Mouse (Mus musculus) cerebellum, adult 2 months (tissue): Measurements from ENCODE around the gene Eps8l2. TPM values are rescaled to one million over a fixed set of nuclear protein-coding genes. Genes with fewer than 3 reads are reported as not detected.

Experiments used
- DNase-seq, 2 experiments: peaks; one replicate each; pipeline ENCODE4 v3.0.0; 2021
- H3K27ac ChIP-seq: fragments of 200-500 bp; 2 replicates; pipeline ENCODE4 v1.5.1; 2012; ENCODE audit warnings: low read length, control low read depth, inconsistent platforms; ENCODE audit not compliant: insufficient read depth
- H3K27me3 ChIP-seq: fragments of 200-500 bp; 2 replicates; pipeline ENCODE4 v1.6.1; 2012; ENCODE audit warnings: inconsistent platforms, mild to moderate bottlenecking, low read length, moderate library complexity; ENCODE audit not compliant: control insufficient read depth, insufficient read depth
- H3K4me1 ChIP-seq: fragments of 200-500 bp; 2 replicates; pipeline ENCODE4 v1.6.1; 2011; ENCODE audit warnings: low read length; ENCODE audit not compliant: control insufficient read depth, insufficient read depth
- H3K4me3 ChIP-seq: fragments of 200-500 bp; replicated peaks from 2 replicates; pipeline ENCODE3; 2011; ENCODE audit warnings: mild to moderate bottlenecking, low read depth, low read length, control low read depth; ENCODE audit not compliant: insufficient read depth
- CTCF ChIP-seq: fragments of 200-500 bp; IDR thresholded peaks from 2 replicates; pipeline ENCODE4 v1.5.1; 2011; ENCODE audit warnings: low read depth, mild to moderate bottlenecking, control low read depth, low read length, moderate library complexity, borderline replicate concordance; ENCODE audit not compliant: insufficient read depth
- POLR2A ChIP-seq: fragments of 200-500 bp; IDR thresholded peaks from 2 replicates; pipeline ENCODE4 v1.6.1; 2011; ENCODE audit warnings: low read length, control low read depth, borderline replicate concordance; ENCODE audit not compliant: insufficient read depth
- WGBS: fragments of 180-500 bp; shearing (Covaris S2); methylation state at CpG from one replicate; pipeline ENCODE4 v1.1.7; 2018; 5-methylcytosine and 5-hydroxymethylcytosine counted together
- polyA plus RNA-seq: library from polyadenylated mRNA; depleted of rRNA; stranded (reverse); fragments of >200 nt; gene quantifications from 2 replicates; pipeline ENCODE4 v1.2.3, GENCODE M21; 2012; rRNA removed

The Eps8l2 gene
- 77.3 and 90.4 TPM in 2 replicates for polyA plus RNA-seq

GRCm38 (mm10) chr7:141338576-141339131 is at the start of gene Eps8l2:
Gene Eps8l2 (plus strand): TSS chr7:141338880.
- H3K4me1 ChIP-seq = peaks cover 19% of the 10 kb centered on the region
- TF ChIP-seq CTCF (no peak), POLR2A (no peak)
- no peak within 1 kb of the TSS for H3K4me3 ChIP-seq
- WGBS = 19% methylated on average over 23 of the region's 23 CpGs
- no peaks in the 10 kb centered on the region for H3K27me3 ChIP-seq
- no peak for DNase-seq
- H3K27ac ChIP-seq = no peak within 1 kb of the TSS

GRCm38 (mm10) chr7:141291921-141292582 is 46.6 kb upstream of the Eps8l2 start, which contains the start of gene Drd4:
Gene Drd4 (plus strand): TSS chr7:141292006.
- Histone ChIP-seq H3K27me3 (no peaks in the 10 kb centered on the region; the same call in 1 of the 2 replicates), H3K27ac (no peak within 1 kb of the TSS), H3K4me3 (no peak within 1 kb of the TSS), H3K4me1 (no peaks in the 10 kb centered on the region)
- no peak for DNase-seq
- 8% methylated on average over 46 of the region's 46 CpGs for WGBS
- TF ChIP-seq POLR2A (no peak), CTCF (no peak)

GRCm38 (mm10) chr7:141292583-141293388 is 45.9 kb upstream of the Eps8l2 start:
- DNase-seq = no peak
- WGBS = 83% methylated on average over 15 of the region's 15 CpGs
- H3K27me3 ChIP-seq = no peaks in the 10 kb centered on the region; the same call in 1 of the 2 replicates

GRCm38 (mm10) chr7:141293852-141294471 is 44.7 kb upstream of the Eps8l2 start:
- peak overlapping the region; percentile 35 for H3K4me3 ChIP-seq
- WGBS = 1% methylated on average over 53 of the region's 53 CpGs

More at GRCm38 (mm10) chr7:141292583-141293388, 45.9 kb upstream of the Eps8l2 start:
- H3K4me3 ChIP-seq = no peak overlapping the region
- H3K4me1 ChIP-seq = no peaks in the 10 kb centered on the region
- TF ChIP-seq CTCF = no peak
- TF ChIP-seq POLR2A = no peak
- H3K27ac ChIP-seq = no peak overlapping the region

GRCm38 (mm10) chr7:141294479-141294878 is 44.2 kb upstream of the Eps8l2 start:
- H3K4me1 ChIP-seq = no peaks in the 10 kb centered on the region
- H3K27me3 ChIP-seq = no peaks in the 10 kb centered on the region; the same call in 1 of the 2 replicates
- TF ChIP-seq CTCF = no peak
- no peak for TF ChIP-seq POLR2A
- H3K27ac ChIP-seq = no peak overlapping the region
- DNase-seq = no peak
- WGBS = 16% methylated on average over 22 of the region's 22 CpGs
- H3K4me3 ChIP-seq = no peak overlapping the region

More at GRCm38 (mm10) chr7:141293852-141294471, 44.7 kb upstream of the Eps8l2 start:
- peak in 1 of 2 experiments; percentile 53 for DNase-seq
- Histone ChIP-seq H3K27me3 (no peaks in the 10 kb centered on the region; the same call in 1 of the 2 replicates), H3K4me1 (no peaks in the 10 kb centered on the region), H3K27ac (no peak overlapping the region)
- TF ChIP-seq CTCF (no peak; the same call in 1 of the 2 replicates), POLR2A (no peak)

GRCm38 (mm10) chr7:141297926-141298650 is 40.6 kb upstream of the Eps8l2 start:
- no peak overlapping the region for H3K27ac ChIP-seq
- DNase-seq = no peak
- H3K4me1 ChIP-seq = peaks cover 6% of the 10 kb centered on the region
- TF ChIP-seq CTCF (no peak), POLR2A (no peak)
- H3K4me3 ChIP-seq = no peak overlapping the region
- no peaks in the 10 kb centered on the region; the same call in 1 of the 2 replicates for H3K27me3 ChIP-seq
- WGBS = 61% methylated on average over 3 of the region's 3 CpGs
